Mouse (Mus musculus): ENCODE data around the gene Prps1l3. TPM values are rescaled to one million over a fixed set of nuclear protein-coding genes. Genes with fewer than 3 reads are reported as not detected.

The Prps1l3 gene
- 53.3 and 71.8 TPM in 2 replicates for total RNA-seq (2012; rRNA removed)

GRCm38 (mm10) chr12:57230192-57230706 lies at the start of gene Prps1l3, which contains the start of gene Mipol1:
Gene Prps1l3, plus strand, starts transcription at chr12:57230412.
Gene Mipol1, plus strand, starts transcription at chr12:57230427.
- H3K9ac ChIP-seq (ENCODE audit: insufficient read depth, low read depth, low read length, poor library complexity, severe bottlenecking) = peak within 1 kb of the TSS; percentile 94
- peak; percentile 85 for DNase-seq (ENCODE audit: low read depth, low spot score)
- H3K4me1 ChIP-seq (ENCODE audit: control insufficient read depth in 2 of 2, insufficient read depth in 2 of 2, low read length in 2 of 2, poor library complexity in 1 of 2) = peaks cover 9 to 13% of the 10 kb centered on the region in 2 experiments
- no peaks in the 10 kb centered on the region for H3K9me3 ChIP-seq (ENCODE audit: control insufficient read depth, insufficient read depth, low read depth, low read length)
- H3K36me3 ChIP-seq (ENCODE audit: control insufficient read depth, insufficient read depth, low read length, poor library complexity, severe bottlenecking) = peaks cover 4% of the 10 kb centered on the region
- TF ChIP-seq MAFK (IDR thresholded peaks at IDR 0.05; ENCODE audit: insufficient read depth, low read depth, low read length) = no peak
- TF ChIP-seq ZC3H11A (IDR thresholded peaks at IDR 0.05; ENCODE audit: borderline replicate concordance, low read depth, low read length) = no peak
- peak; percentile 36; the same call in 1 of the 2 replicates for TF ChIP-seq HCFC1 (IDR thresholded peaks at IDR 0.05; ENCODE audit: borderline replicate concordance, insufficient read depth, low read length)
- TF ChIP-seq CHD2 (IDR thresholded peaks at IDR 0.05; ENCODE audit: low read depth, low read length) = peak; percentile 74
- no peak for TF ChIP-seq ZNF384 (IDR thresholded peaks at IDR 0.05; ENCODE audit: low read depth, low read length)
- H3K4me3 ChIP-seq (ENCODE audit: insufficient read depth in 1 of 2, low read depth in 1 of 2, low read length in 2 of 2, poor library complexity in 1 of 2, severe bottlenecking in 1 of 2) = peak within 1 kb of the TSS; percentile 89 to 91
- peak within 1 kb of the TSS; percentile 74 for H3K27ac ChIP-seq (ENCODE audit: insufficient read depth, low read depth, low read length, poor library complexity, severe bottlenecking)
- in situ Hi-C loops (cut with MboI; ENCODE audit: low sequenced_read_pairs in 2 of 2, unreplicated experiment in 2 of 2) = no loop called here

GRCm38 (mm10) chr12:57184401-57185147 lies 45.6 kb upstream of the Prps1l3 start:
- no peak for DNase-seq (ENCODE audit: low read depth, low spot score)
- Histone ChIP-seq H3K4me3 (ENCODE audit: insufficient read depth in 1 of 2, low read depth in 1 of 2, low read length in 2 of 2, poor library complexity in 1 of 2, severe bottlenecking in 1 of 2) (no peak overlapping the region), H3K9ac (ENCODE audit: insufficient read depth, low read depth, low read length, poor library complexity, severe bottlenecking) (no peak overlapping the region), H3K9me3 (ENCODE audit: control insufficient read depth, insufficient read depth, low read depth, low read length) (no peaks in the 10 kb centered on the region), H3K27ac (ENCODE audit: insufficient read depth, low read depth, low read length, poor library complexity, severe bottlenecking) (no peak overlapping the region), H3K36me3 (ENCODE audit: control insufficient read depth, insufficient read depth, low read length, poor library complexity, severe bottlenecking) (no peaks in the 10 kb centered on the region), H3K4me1 (ENCODE audit: control insufficient read depth in 2 of 2, insufficient read depth in 2 of 2, low read length in 2 of 2, poor library complexity in 1 of 2) (no peaks in the 10 kb centered on the region)
- in situ Hi-C loops (cut with MboI; ENCODE audit: low sequenced_read_pairs in 2 of 2, unreplicated experiment in 2 of 2) = loop anchor here (5.0 to 25.0 kb wide), 3 partner anchors 497 to 647 kb away; partner anchors contain the start of genes Nkx2-1 (in 1 of the 2) and Pax9 (in 1 of the 2)
- TF ChIP-seq ZC3H11A (IDR thresholded peaks at IDR 0.05; ENCODE audit: borderline replicate concordance, low read depth, low read length) = no peak

- no peaks in the 10 kb centered on the region for H3K9me3 ChIP-seq (ENCODE audit: control insufficient read depth, insufficient read depth, low read depth, low read length)
- no peak overlapping the region for H3K4me3 ChIP-seq (ENCODE audit: insufficient read depth in 1 of 2, low read depth in 1 of 2, low read length in 2 of 2, poor library complexity in 1 of 2, severe bottlenecking in 1 of 2)
- DNase-seq (ENCODE audit: low read depth, low spot score) = no peak
- no peak overlapping the region for H3K9ac ChIP-seq (ENCODE audit: insufficient read depth, low read depth, low read length, poor library complexity, severe bottlenecking)
- H3K36me3 ChIP-seq (ENCODE audit: control insufficient read depth, insufficient read depth, low read length, poor library complexity, severe bottlenecking) = no peaks in the 10 kb centered on the region
- TF ChIP-seq ZNF384 (IDR thresholded peaks at IDR 0.05; ENCODE audit: low read depth, low read length) = no peak
- TF ChIP-seq ZC3H11A (IDR thresholded peaks at IDR 0.05; ENCODE audit: borderline replicate concordance, low read depth, low read length) = no peak; the same call in 1 of the 2 replicates
- no peak for TF ChIP-seq CHD2 (IDR thresholded peaks at IDR 0.05; ENCODE audit: low read depth, low read length)
- no peak for TF ChIP-seq MAFK (IDR thresholded peaks at IDR 0.05; ENCODE audit: insufficient read depth, low read depth, low read length)
- no peak for TF ChIP-seq HCFC1 (IDR thresholded peaks at IDR 0.05; ENCODE audit: borderline replicate concordance, insufficient read depth, low read length)
- H3K27ac ChIP-seq (ENCODE audit: insufficient read depth, low read depth, low read length, poor library complexity, severe bottlenecking) = no peak overlapping the region
- in situ Hi-C loops (cut with MboI; ENCODE audit: low sequenced_read_pairs in 2 of 2, unreplicated experiment in 2 of 2) = loop anchor here (5.0 to 25.0 kb wide), 3 partner anchors 498 to 648 kb away; partner anchors contain the start of genes Nkx2-1 (in 1 of the 2) and Pax9 (in 1 of the 2)
- H3K4me1 ChIP-seq (ENCODE audit: control insufficient read depth in 2 of 2, insufficient read depth in 2 of 2, low read length in 2 of 2, poor library complexity in 1 of 2) = no peaks in the 10 kb centered on the region
These were observed 44.7 kb upstream of the Prps1l3 start for GRCm38 (mm10) chr12:57185475-57185874.

GRCm38 (mm10) chr12:57186126-57186525 lies 44.1 kb upstream of the Prps1l3 start:
- Histone ChIP-seq H3K9ac (ENCODE audit: insufficient read depth, low read depth, low read length, poor library complexity, severe bottlenecking) (no peak overlapping the region), H3K9me3 (ENCODE audit: control insufficient read depth, insufficient read depth, low read depth, low read length) (no peaks in the 10 kb centered on the region), H3K36me3 (ENCODE audit: control insufficient read depth, insufficient read depth, low read length, poor library complexity, severe bottlenecking) (no peaks in the 10 kb centered on the region), H3K4me1 (ENCODE audit: control insufficient read depth in 2 of 2, insufficient read depth in 2 of 2, low read length in 2 of 2, poor library complexity in 1 of 2) (no peaks in the 10 kb centered on the region), H3K27ac (ENCODE audit: insufficient read depth, low read depth, low read length, poor library complexity, severe bottlenecking) (no peak overlapping the region), H3K4me3 (ENCODE audit: insufficient read depth in 1 of 2, low read depth in 1 of 2, low read length in 2 of 2, poor library complexity in 1 of 2, severe bottlenecking in 1 of 2) (no peak overlapping the region)
- no peak for DNase-seq (ENCODE audit: low read depth, low spot score)
- no peak for TF ChIP-seq HCFC1 (IDR thresholded peaks at IDR 0.05; ENCODE audit: borderline replicate concordance, insufficient read depth, low read length)
- no peak for TF ChIP-seq CHD2 (IDR thresholded peaks at IDR 0.05; ENCODE audit: low read depth, low read length)
- TF ChIP-seq MAFK (IDR thresholded peaks at IDR 0.05; ENCODE audit: insufficient read depth, low read depth, low read length) = no peak
- no peak for TF ChIP-seq ZNF384 (IDR thresholded peaks at IDR 0.05; ENCODE audit: low read depth, low read length)
- no peak for TF ChIP-seq ZC3H11A (IDR thresholded peaks at IDR 0.05; ENCODE audit: borderline replicate concordance, low read depth, low read length)
- in situ Hi-C loops (cut with MboI; ENCODE audit: low sequenced_read_pairs in 2 of 2, unreplicated experiment in 2 of 2) = loop anchor here (5.0 to 25.0 kb wide), 3 partner anchors 499 to 649 kb away; partner anchors contain the start of genes Nkx2-1 (in 1 of the 2) and Pax9 (in 1 of the 2)
